Mouse (Mus musculus) heart, embryonic 11.5 days (tissue): ENCODE data around the gene Syt17. TPM values are rescaled to one million over a fixed set of nuclear protein-coding genes. Genes with fewer than 3 reads are reported as not detected.

Source experiments
- polyA plus RNA-seq: library from polyadenylated mRNA; unstranded; fragments of >200 nt; fragmentation: Nextera tagmentation; extraction: Ambion mirVana; gene quantifications from 2 replicates; pipeline ENCODE4 v1.2.1, GENCODE M21; 2014

Syt17 gene
- polyA plus RNA-seq, 1 experiment from 2014 or later = 0.39 TPM

Other genes with a start within 250 kb of the Syt17 start
- gene Smg1, start 204.6 kb downstream of the Syt17 start, polyA plus RNA-seq = 10.4 and 19.0 TPM in 2 replicates
- gene Itpripl2, start 43.8 kb upstream of the Syt17 start, polyA plus RNA-seq = 1.2 and 1.4 TPM in 2 replicates
- gene Coq7, start 85.1 kb upstream of the Syt17 start, polyA plus RNA-seq = 144 and 164 TPM in 2 replicates
- 1.9 and 2.6 TPM in 2 replicates for gene Tmc7, start 136.5 kb upstream of the Syt17 start, polyA plus RNA-seq
- 0.10 and 0.25 TPM in 2 replicates for gene Tmc5, start 149.1 kb upstream of the Syt17 start, polyA plus RNA-seq